Mouse (Mus musculus) cerebellum, adult 18-20 months (tissue): ENCODE measurements around the gene Pde6d.
"Not testable (repeated sequence)": the region's sequence is repeated elsewhere in the genome, so short reads cannot be mapped to it uniquely, and the experiment has no call there.

ENCODE experiments used
- DNase-seq, 2 experiments: peaks; one replicate each; pipeline ENCODE4 v3.0.0; 2021

The Pde6d gene

GRCm38 (mm10) chr1:86568409-86568808 lies 14.0 kb downstream of the Pde6d start:
- DNase-seq, result no peak

- no peak for DNase-seq
Measured at GRCm38 (mm10) chr1:86562663-86563062, 19.8 kb downstream of the Pde6d start.

- no peak for DNase-seq
Measured at GRCm38 (mm10) chr1:86559232-86559631, 23.2 kb downstream of the Pde6d start.

DNA sequence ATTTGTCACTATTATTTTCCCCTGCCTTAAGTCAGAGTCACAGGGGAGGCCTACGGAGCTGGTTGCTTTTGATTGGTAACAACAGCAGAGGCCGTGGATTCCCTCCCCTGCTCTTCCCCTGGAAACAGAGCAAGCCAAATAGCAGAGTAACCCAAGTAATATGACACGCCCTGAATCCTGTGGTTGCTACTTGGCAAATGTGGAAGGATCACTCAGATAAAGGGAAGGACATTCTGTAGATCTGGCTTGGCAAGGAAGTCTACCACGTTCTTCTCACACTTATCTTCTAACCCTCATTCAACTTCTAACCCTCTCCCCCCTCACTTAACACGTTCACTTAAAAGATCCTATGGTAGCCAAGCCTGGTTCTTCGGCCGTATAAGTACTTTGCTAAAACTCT lies 24.6 kb downstream of the Pde6d start:
- DNase-seq, result no peak

GRCm38 (mm10) chr1:86555665-86556064 lies 26.8 kb downstream of the Pde6d start:
- DNase-seq, result no peak

- DNase-seq, result no peak
Measured at GRCm38 (mm10) chr1:86551877-86552276, 30.6 kb downstream of the Pde6d start.

GRCm38 (mm10) chr1:86551299-86551698 lies 31.1 kb downstream of the Pde6d start:
- no peak for DNase-seq

DNA sequence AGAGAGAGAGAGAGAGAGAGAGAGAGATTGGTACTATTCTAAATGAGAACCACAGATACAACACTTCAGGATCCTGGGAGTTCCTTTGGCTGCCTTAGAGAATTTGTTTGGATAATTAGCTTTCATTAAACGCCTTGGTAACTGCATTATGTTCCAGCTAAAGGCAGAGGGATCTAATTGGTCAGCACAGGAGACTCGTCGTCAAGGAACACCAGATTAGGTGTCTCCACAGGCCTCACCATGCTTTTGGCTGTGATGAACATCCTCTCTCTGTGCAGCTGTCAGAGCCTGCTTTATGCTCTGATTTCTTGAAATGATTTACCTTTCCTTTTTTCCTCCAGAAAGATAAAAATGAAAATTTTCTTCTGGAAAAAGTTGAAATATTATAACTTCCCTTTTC lies 35.6 kb downstream of the Pde6d start:
- no peak for DNase-seq

DNA sequence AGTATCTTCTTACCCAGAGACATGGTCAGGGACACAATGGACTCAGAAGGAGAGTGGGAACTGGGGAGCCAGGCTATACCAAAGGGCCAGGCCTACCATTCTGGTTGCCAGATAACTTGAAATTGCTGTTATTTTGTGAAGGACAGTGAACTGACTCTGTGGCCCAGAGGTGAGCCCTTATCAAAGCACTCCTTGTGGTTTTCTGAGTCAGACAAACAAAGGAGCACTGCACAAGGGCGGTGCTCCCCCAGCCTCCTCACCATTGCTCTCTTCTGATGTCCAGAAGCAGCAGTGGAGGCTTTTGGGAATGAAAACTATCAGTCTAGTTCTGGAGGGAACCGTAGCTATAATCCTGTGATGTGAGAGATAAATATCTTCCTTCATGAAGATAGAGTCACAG lies 39.8 kb downstream of the Pde6d start:
- DNase-seq, result no peak

- DNase-seq, result not testable (repeated sequence)
Measured at GRCm38 (mm10) chr1:86539583-86539982, 42.8 kb downstream of the Pde6d start.

DNA sequence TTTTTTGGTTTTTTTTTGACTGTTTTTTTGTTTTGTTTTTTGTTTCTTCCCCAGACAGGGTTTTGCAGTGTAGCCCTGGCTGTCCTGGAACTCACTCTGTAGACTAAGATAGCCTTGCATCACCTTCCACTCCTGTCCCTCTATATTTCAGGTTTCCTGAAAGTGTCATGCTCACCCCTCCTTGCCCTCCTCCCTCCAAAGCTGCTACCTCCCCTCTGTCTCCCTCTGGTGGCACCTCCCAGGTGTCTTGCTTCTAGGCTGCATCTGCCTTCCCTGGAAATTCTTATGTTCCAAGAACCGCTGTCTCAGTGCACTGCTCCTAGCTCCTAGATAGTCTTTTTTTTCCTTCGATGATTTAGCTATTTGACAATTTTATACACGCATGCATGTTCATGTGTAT lies 44.0 kb downstream of the Pde6d start:
- peak in 1 of 2 experiments; percentile 16 for DNase-seq

DNA sequence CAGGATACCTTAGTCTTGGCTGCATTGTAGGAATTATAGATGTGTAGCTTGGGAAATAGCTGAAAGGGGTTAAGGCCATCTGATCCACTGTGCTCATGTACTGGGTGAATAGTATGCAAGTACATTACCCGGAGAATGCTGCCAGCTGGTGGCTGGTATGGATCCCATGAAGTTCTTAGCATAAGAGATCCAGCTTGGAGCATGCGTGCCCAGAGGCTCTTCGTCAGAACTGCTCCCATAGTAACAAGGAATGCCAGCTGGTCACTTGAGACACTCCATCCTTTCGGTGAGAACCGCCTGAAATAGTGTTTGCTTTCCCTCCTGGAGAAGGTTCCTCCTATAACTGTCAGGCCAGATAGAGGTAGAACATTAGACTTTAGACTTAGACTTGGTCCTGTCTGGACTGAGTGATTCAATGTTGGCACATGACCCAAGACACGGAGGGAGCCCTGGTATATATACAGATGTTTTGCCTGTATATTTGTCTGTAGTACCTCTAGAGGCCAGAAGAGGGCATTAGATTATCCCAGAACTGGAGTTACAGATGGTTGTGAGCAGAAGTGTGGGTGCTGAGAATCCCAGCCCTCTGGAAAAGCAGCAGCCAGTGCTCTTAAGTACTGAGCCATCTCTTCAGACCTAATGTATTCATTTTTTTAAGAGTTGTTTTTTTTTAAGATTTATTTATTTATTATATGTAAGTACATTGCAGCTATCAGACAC lies 48.9 kb downstream of the Pde6d start:
- DNase-seq, result no peak

- DNase-seq, result peak; percentile 96
Measured at GRCm38 (mm10) chr1:86532362-86533051, 49.9 kb downstream of the Pde6d start.

- no peak for DNase-seq
Measured at GRCm38 (mm10) chr1:86531547-86532321, 50.7 kb downstream of the Pde6d start.

GRCm38 (mm10) chr1:86530871-86531546 lies 51.4 kb downstream of the Pde6d start:
- peak in 1 of 2 experiments; percentile 27 for DNase-seq

DNA sequence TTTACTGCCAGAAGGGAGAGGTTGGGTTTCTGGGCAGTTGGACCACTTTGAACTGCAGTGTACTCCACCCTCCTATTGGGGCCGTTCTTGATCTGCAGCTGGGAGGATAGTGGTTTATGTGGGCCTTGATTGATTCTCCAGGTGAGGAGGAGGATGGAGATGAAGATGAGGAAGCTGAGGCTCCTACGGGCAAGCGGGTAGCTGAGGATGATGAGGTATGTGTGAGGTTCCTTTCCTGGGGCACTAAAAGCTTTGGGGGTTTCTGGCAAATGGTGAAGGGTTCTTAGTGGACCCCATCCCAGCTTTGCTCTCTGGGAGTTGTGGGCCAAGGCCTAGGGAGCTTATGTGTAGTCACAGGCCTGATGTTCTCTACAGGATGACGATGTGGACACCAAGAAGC lies 52.8 kb downstream of the Pde6d start:
- DNase-seq, result peak in 1 of 2 experiments; percentile 18

DNA sequence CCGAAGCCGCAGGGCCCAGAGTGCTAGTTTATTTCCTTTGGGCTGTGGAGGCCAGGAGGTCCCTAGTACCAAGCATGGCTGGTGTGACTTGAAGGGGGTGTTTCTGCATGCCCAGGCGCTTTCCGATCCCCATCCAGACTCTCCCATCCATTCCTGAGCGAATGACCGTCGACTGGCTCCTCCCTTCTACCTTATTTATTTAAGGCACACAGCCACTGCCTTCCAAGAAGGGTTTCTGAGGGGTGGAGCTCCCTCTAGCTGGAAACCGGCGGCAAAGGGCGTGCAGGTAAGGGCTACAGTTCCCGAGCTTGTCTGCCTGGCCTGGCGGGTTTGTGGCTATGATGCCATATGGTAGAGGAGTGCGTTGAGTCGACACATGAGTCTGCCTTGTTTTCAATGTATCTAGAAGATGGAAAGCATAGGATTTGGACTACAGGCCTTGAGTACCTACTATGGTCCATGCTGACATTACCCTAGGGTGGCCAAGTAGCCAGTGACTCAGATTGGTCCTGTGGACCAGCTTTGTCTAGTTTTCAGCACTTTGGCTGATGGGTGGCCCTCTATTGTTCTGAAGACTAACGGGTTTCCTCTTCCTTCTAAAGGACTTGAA lies 53.8 kb downstream of the Pde6d start:
- DNase-seq, result peak; percentile 77 to 84

- DNase-seq, result peak; percentile 86 to 97
Measured at GRCm38 (mm10) chr1:86527599-86528486, 54.6 kb downstream of the Pde6d start.

- peak; percentile 54 to 73 for DNase-seq
Measured at GRCm38 (mm10) chr1:86526789-86527598, 55.4 kb downstream of the Pde6d start.

DNA sequence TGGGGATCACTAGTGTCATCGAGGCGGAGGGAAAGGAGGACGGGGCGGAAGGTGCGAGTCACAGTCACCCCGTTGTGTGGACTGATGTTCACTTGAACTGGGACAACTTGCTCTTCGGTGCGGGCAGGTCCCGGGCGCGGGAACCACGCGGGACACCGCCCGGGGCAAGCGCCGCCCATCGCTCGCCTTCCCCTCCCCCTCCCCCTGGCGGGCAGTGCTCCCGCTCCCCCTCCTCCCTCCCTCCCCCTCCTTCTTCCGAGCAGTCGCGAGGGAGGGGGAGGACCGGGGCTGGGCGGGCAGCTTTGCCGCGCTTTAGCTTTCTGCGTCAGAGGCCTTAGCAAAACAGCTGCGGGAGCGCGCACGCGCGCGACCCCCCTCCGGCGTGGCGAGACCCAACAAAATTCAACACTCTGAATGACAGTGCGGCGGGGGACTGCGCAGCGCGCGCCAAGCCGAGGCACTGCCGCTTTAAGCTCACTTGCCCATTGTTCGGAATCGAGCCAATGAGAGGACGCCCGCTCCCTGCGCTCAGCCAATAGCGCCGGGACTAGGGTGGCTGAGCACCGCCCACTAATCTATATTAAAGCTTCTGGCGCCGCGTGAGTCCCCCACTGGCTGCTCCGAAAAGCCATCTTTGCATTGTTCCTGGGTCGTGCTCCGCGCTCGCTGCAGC lies 56.2 kb downstream of the Pde6d start, which contains the start of gene Ptma:
Ptma (plus strand) TSS at position 611 of the 673 bp plus-strand sequence.
- peak; percentile 97 to 99 for DNase-seq
